Mouse (Mus musculus): Measurements from ENCODE around the gene Kcna3. TPM values are rescaled to one million over a fixed set of nuclear protein-coding genes. Genes with fewer than 3 reads are reported as not detected.

Gene Kcna3
- 8.4 and 15.0 TPM in 2 replicates for total RNA-seq (2014; fragmentation: Nextera tagmentation)
- total RNA-seq (2017) = 4.4 and 5.1 TPM in 2 replicates

- peak; percentile 31 for ATAC-seq (replicated peaks; ENCODE audit: poor library complexity, severe bottlenecking)
Measured at GRCm38 (mm10) chr3:107035521-107036457, at the start of gene Kcna3. Kcna3 (plus strand) TSS chr3:107036169.

GRCm38 (mm10) chr3:106991334-106991733 is 44.6 kb upstream of the Kcna3 start:
- ATAC-seq (replicated peaks; ENCODE audit: poor library complexity, severe bottlenecking) = no peak

GRCm38 (mm10) chr3:106995347-106995746 is 40.6 kb upstream of the Kcna3 start:
- ATAC-seq (replicated peaks; ENCODE audit: poor library complexity, severe bottlenecking) = no peak

GRCm38 (mm10) chr3:106996186-106996585 is 39.8 kb upstream of the Kcna3 start:
- peak; percentile 97 for ATAC-seq (replicated peaks; ENCODE audit: poor library complexity, severe bottlenecking)

GRCm38 (mm10) chr3:106998370-106998769 is 37.6 kb upstream of the Kcna3 start:
- ATAC-seq (replicated peaks; ENCODE audit: poor library complexity, severe bottlenecking) = no peak

- ATAC-seq (replicated peaks; ENCODE audit: poor library complexity, severe bottlenecking) = peak; percentile 54
Measured at GRCm38 (mm10) chr3:107000165-107000564, 35.8 kb upstream of the Kcna3 start.

- no peak for ATAC-seq (replicated peaks; ENCODE audit: poor library complexity, severe bottlenecking)
Measured at GRCm38 (mm10) chr3:107002249-107003123, 33.5 kb upstream of the Kcna3 start.

- ATAC-seq (replicated peaks; ENCODE audit: poor library complexity, severe bottlenecking) = no peak
Measured at GRCm38 (mm10) chr3:107009329-107010076, 26.5 kb upstream of the Kcna3 start.

GRCm38 (mm10) chr3:107018286-107018685 is 17.7 kb upstream of the Kcna3 start:
- ATAC-seq (replicated peaks; ENCODE audit: poor library complexity, severe bottlenecking) = no peak

GRCm38 (mm10) chr3:107031547-107031946 is 4.4 kb upstream of the Kcna3 start:
- ATAC-seq (replicated peaks; ENCODE audit: poor library complexity, severe bottlenecking) = peak; percentile 65

- ATAC-seq (replicated peaks; ENCODE audit: poor library complexity, severe bottlenecking) = peak; percentile 31
Measured at GRCm38 (mm10) chr3:107034776-107035175, 1.2 kb upstream of the Kcna3 start.

- ATAC-seq (replicated peaks; ENCODE audit: poor library complexity, severe bottlenecking) = no peak
Measured at GRCm38 (mm10) chr3:107036458-107037039, 580 bp downstream of the Kcna3 start.

- no peak for ATAC-seq (replicated peaks; ENCODE audit: poor library complexity, severe bottlenecking)
Measured at GRCm38 (mm10) chr3:107037105-107037504, 1.1 kb downstream of the Kcna3 start.

- peak; percentile 7 for ATAC-seq (replicated peaks; ENCODE audit: poor library complexity, severe bottlenecking)
Measured at GRCm38 (mm10) chr3:107037536-107038155, 1.7 kb downstream of the Kcna3 start.

- ATAC-seq (replicated peaks; ENCODE audit: poor library complexity, severe bottlenecking) = peak; percentile 57
Measured at GRCm38 (mm10) chr3:107038156-107038536, 2.2 kb downstream of the Kcna3 start.

- ATAC-seq (replicated peaks; ENCODE audit: poor library complexity, severe bottlenecking) = 0 out of 2 replicates have a peak, but pooled peaks have one; percentile 9
Measured at GRCm38 (mm10) chr3:107038661-107039223, 2.8 kb downstream of the Kcna3 start.

- ATAC-seq (replicated peaks; ENCODE audit: poor library complexity, severe bottlenecking) = no peak
Measured at GRCm38 (mm10) chr3:107039306-107039705, 3.3 kb downstream of the Kcna3 start.

GRCm38 (mm10) chr3:107040408-107040807 is 4.4 kb downstream of the Kcna3 start:
- ATAC-seq (replicated peaks; ENCODE audit: poor library complexity, severe bottlenecking) = no peak

GRCm38 (mm10) chr3:107041718-107042117 is 5.7 kb downstream of the Kcna3 start:
- no peak for ATAC-seq (replicated peaks; ENCODE audit: poor library complexity, severe bottlenecking)
